Mouse (Mus musculus) testis, postnatal 10 days (tissue): ENCODE data around the gene Sult5a1.

Source experiments
- DNase-seq: peaks from one replicate; pipeline ENCODE4 v3.0.0; 2021; ENCODE audit warnings: low spot score

Sult5a1 gene

GRCm38 (mm10) chr8:123101244-123101643 lies 56.9 kb downstream of the Sult5a1 start:
- no peak for DNase-seq

- no peak for DNase-seq
These were observed 57.8 kb downstream of the Sult5a1 start for GRCm38 (mm10) chr8:123100288-123100687.

- DNase-seq = no peak
These were observed 60.1 kb downstream of the Sult5a1 start for GRCm38 (mm10) chr8:123097786-123098584.

- DNase-seq = no peak
These were observed 60.9 kb downstream of the Sult5a1 start for GRCm38 (mm10) chr8:123097216-123097615.
